Mouse (Mus musculus): Measurements from ENCODE around the gene Ssh2. TPM values are rescaled to one million over a fixed set of nuclear protein-coding genes. Genes with fewer than 3 reads are reported as not detected.

Gene Ssh2
- polyA plus RNA-seq, 1 experiment: 43.8 TPM

DNA sequence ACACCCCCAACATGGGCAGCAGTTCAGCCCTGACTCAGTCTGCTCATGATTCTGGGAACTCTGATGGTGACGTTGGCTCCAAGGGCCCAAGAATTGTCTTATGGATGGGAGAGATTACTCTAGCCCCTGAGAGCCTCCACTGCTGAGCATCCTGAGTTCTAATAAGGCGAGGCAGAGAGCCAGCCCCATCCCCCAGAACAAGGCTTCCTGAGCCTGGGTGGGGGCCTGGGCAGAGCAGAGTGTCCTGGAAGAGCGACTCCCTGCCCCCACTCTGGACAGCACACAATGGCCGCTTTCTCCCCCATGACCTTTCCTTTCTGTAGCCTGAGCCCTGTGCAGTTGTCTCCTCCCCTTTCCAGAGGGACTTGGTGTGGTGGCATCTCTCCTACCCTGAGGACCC, 281.8 kb downstream of the Ssh2 start:
- Histone ChIP-seq H3K27ac (ENCODE audit: control insufficient read depth, insufficient read depth, low read depth, low read length) (peak overlapping the region; percentile 50), H3K27me3 (ENCODE audit: control insufficient read depth, insufficient read depth, low read length) (no peaks in the 10 kb centered on the region), H3K4me3 (ENCODE audit: control insufficient read depth, low read depth, low read length) (no peak overlapping the region), H3K4me1 (ENCODE audit: control insufficient read depth, insufficient read depth, low read length) (peaks cover 34% of the 10 kb centered on the region), H3K36me3 (ENCODE audit: control insufficient read depth, insufficient read depth, low read length) (peaks cover 1% of the 10 kb centered on the region)
- TF ChIP-seq POLR2A (IDR thresholded peaks at IDR 0.05; ENCODE audit: control insufficient read depth, low read depth, low read length): no peak; the same call in 1 of the 2 replicates

DNA sequence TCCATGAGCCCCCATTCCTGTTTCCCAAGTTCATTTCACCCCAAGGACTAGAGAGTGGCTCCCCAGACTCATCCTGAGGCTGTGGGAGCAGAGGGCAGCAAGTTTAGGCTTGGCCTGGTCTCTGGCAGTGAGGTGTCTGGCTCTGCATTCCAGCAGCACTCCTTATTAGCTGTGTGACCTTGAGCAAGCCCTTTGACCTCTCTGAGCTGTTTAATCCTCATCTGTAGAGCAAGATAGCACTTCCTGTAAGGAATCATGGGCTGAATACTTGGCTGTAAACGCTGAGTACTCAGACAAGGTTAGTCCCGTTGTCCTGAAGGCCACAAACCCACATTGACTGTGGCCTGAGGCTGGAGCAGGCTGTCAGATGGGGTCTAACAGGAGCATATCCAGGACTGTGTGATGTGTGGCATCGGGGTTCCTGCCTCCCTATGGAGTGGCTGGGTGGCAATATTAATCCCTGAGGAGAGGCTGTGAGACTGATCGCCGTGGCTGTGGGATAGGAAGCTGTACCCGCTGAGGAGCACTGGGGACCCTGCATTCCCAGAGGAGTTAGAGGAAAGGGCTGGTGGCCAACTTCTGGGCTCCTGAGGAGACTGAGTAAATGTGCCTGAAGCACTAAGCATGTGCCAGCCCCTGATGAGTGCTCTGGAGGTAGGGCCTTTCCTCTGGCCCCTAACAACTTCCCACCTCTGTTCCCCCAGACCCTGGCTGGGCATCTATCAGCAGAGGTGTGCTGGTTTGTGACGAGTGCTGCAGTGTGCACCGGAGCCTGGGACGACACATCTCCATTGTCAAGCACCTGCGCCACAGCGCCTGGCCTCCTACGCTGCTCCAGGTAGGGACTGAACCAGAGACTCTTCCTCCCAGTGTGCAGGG, 282.4 kb downstream of the Ssh2 start:
- TF ChIP-seq POLR2A (IDR thresholded peaks at IDR 0.05; ENCODE audit: control insufficient read depth, low read depth, low read length) (0 out of 2 replicates have a peak, but pooled peaks have one; percentile 7), CTCF (IDR thresholded peaks at IDR 0.05; ENCODE audit: control insufficient read depth, insufficient read depth, insufficient replicate concordance, low read depth, low read length) (no peak)
- Histone ChIP-seq H3K36me3 (ENCODE audit: control insufficient read depth, insufficient read depth, low read length) (peaks cover 1% of the 10 kb centered on the region), H3K4me3 (ENCODE audit: control insufficient read depth, low read depth, low read length) (no peak overlapping the region; the same call in 1 of the 2 replicates), H3K4me1 (ENCODE audit: control insufficient read depth, insufficient read depth, low read length) (peaks cover 33% of the 10 kb centered on the region), H3K27me3 (ENCODE audit: control insufficient read depth, insufficient read depth, low read length) (no peaks in the 10 kb centered on the region), H3K27ac (ENCODE audit: control insufficient read depth, insufficient read depth, low read depth, low read length) (peak overlapping the region; percentile 50)

GRCm38 (mm10) chr11:77499354-77499753, 283.3 kb downstream of the Ssh2 start:
- H3K4me3 ChIP-seq (ENCODE audit: control insufficient read depth, low read depth, low read length): no peak overlapping the region
- H3K27me3 ChIP-seq (ENCODE audit: control insufficient read depth, insufficient read depth, low read length): no peaks in the 10 kb centered on the region
- H3K4me1 ChIP-seq (ENCODE audit: control insufficient read depth, insufficient read depth, low read length): peaks cover 29% of the 10 kb centered on the region
- TF ChIP-seq CTCF (IDR thresholded peaks at IDR 0.05; ENCODE audit: control insufficient read depth, insufficient read depth, insufficient replicate concordance, low read depth, low read length) (no peak), POLR2A (IDR thresholded peaks at IDR 0.05; ENCODE audit: control insufficient read depth, low read depth, low read length) (no peak)
- no peaks in the 10 kb centered on the region; the same call in none of the 2 replicates for H3K36me3 ChIP-seq (ENCODE audit: control insufficient read depth, insufficient read depth, low read length)
- no peak overlapping the region for H3K27ac ChIP-seq (ENCODE audit: control insufficient read depth, insufficient read depth, low read depth, low read length)

GRCm38 (mm10) chr11:77500361-77501325, 284.6 kb downstream of the Ssh2 start:
- H3K4me3 ChIP-seq (ENCODE audit: control insufficient read depth, low read depth, low read length): peak overlapping the region; percentile 31
- peak overlapping the region; percentile 84 for H3K27ac ChIP-seq (ENCODE audit: control insufficient read depth, insufficient read depth, low read depth, low read length)
- TF ChIP-seq CTCF (IDR thresholded peaks at IDR 0.05; ENCODE audit: control insufficient read depth, insufficient read depth, insufficient replicate concordance, low read depth, low read length) (no peak), POLR2A (IDR thresholded peaks at IDR 0.05; ENCODE audit: control insufficient read depth, low read depth, low read length) (no peak; the same call in 1 of the 2 replicates)
- H3K4me1 ChIP-seq (ENCODE audit: control insufficient read depth, insufficient read depth, low read length): peaks cover 21% of the 10 kb centered on the region
- no peaks in the 10 kb centered on the region for H3K27me3 ChIP-seq (ENCODE audit: control insufficient read depth, insufficient read depth, low read length)
- peaks cover 2% of the 10 kb centered on the region for H3K36me3 ChIP-seq (ENCODE audit: control insufficient read depth, insufficient read depth, low read length)

GRCm38 (mm10) chr11:77501392-77501791, 285.3 kb downstream of the Ssh2 start:
- TF ChIP-seq POLR2A (IDR thresholded peaks at IDR 0.05; ENCODE audit: control insufficient read depth, low read depth, low read length): no peak
- TF ChIP-seq CTCF (IDR thresholded peaks at IDR 0.05; ENCODE audit: control insufficient read depth, insufficient read depth, insufficient replicate concordance, low read depth, low read length): peak; percentile 75
- H3K36me3 ChIP-seq (ENCODE audit: control insufficient read depth, insufficient read depth, low read length): peaks cover 2% of the 10 kb centered on the region
- peak overlapping the region; percentile 39 for H3K27ac ChIP-seq (ENCODE audit: control insufficient read depth, insufficient read depth, low read depth, low read length)

GRCm38 (mm10) chr11:77501971-77502370, 285.9 kb downstream of the Ssh2 start:
- Histone ChIP-seq H3K4me1 (ENCODE audit: control insufficient read depth, insufficient read depth, low read length) (peaks cover 18% of the 10 kb centered on the region), H3K4me3 (ENCODE audit: control insufficient read depth, low read depth, low read length) (peak overlapping the region; percentile 55), H3K27me3 (ENCODE audit: control insufficient read depth, insufficient read depth, low read length) (no peaks in the 10 kb centered on the region), H3K36me3 (ENCODE audit: control insufficient read depth, insufficient read depth, low read length) (peaks cover 2% of the 10 kb centered on the region), H3K27ac (ENCODE audit: control insufficient read depth, insufficient read depth, low read depth, low read length) (no peak overlapping the region)
- TF ChIP-seq POLR2A (IDR thresholded peaks at IDR 0.05; ENCODE audit: control insufficient read depth, low read depth, low read length) (no peak), CTCF (IDR thresholded peaks at IDR 0.05; ENCODE audit: control insufficient read depth, insufficient read depth, insufficient replicate concordance, low read depth, low read length) (no peak)

More at GRCm38 (mm10) chr11:77501392-77501791, 285.3 kb downstream of the Ssh2 start:
- H3K4me1 ChIP-seq (ENCODE audit: control insufficient read depth, insufficient read depth, low read length): peaks cover 20% of the 10 kb centered on the region
- peak overlapping the region; percentile 31 for H3K4me3 ChIP-seq (ENCODE audit: control insufficient read depth, low read depth, low read length)
- H3K27me3 ChIP-seq (ENCODE audit: control insufficient read depth, insufficient read depth, low read length): no peaks in the 10 kb centered on the region

All from testis, adult 2 months (tissue).